Mouse (Mus musculus) 416B (cell line): ENCODE results near the gene Slc11a1.

ENCODE experiments used
- DNase-seq: peaks from one replicate; pipeline ENCODE4 v3.0.0; 2011; ENCODE audit warnings: low read depth

The Slc11a1 gene

DNA sequence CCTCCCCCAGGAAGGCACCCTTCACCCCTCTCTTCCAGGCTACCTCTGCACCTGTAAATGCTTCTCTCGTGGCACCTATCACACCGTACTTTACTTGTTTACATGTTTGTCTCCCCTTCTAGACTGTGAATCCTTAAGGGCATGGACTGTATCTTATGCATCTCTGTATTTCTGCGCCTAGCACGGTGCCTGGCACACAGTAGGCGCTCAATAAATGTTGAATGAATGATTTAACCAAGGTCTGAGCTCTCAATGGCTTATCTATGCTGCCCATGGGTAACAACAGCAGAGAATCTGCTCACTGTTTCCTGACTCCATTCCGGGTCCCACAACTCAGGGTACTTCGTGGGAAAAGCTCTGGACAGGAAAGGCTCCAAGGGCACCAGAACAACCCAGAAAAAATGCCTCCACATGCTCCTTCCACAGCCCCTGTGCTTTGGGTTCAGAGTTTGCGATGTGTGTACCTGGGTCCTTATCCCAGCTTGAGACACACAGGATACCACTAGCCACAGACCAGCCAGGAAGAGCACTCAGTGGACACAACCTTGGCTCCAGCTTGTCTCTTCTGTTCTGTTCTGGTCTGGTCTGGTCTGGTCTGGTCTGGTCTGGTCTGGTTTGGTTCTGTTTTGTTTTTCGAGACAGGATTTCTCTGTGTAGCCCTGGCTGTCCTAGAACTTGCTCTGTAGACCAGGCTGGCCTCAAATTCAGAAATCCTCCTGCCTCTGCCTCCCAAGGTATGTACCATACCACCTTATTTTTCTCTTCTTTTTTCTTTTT is 21.4 kb upstream of the Slc11a1 start:
- DNase-seq = no peak

DNA sequence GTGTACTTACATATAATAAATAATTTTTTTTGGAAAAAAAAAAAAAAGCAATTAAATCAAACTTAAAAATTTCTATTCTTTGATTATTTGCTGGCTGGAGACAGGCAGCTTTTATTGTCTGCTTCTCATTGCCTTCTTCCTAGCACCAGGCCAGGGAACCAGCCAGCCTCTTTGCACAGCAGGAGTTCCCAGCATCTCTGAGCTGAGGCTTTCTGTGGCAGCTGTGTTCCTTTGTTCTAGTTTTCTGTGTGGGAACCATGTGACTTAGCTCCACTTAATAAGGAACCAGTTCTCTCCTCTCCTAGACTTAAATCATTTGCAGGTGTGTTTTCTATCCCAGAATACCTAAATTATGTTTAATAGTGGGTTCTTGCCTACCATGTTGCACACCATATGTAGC is 17.5 kb upstream of the Slc11a1 start:
- DNase-seq = no peak

DNA sequence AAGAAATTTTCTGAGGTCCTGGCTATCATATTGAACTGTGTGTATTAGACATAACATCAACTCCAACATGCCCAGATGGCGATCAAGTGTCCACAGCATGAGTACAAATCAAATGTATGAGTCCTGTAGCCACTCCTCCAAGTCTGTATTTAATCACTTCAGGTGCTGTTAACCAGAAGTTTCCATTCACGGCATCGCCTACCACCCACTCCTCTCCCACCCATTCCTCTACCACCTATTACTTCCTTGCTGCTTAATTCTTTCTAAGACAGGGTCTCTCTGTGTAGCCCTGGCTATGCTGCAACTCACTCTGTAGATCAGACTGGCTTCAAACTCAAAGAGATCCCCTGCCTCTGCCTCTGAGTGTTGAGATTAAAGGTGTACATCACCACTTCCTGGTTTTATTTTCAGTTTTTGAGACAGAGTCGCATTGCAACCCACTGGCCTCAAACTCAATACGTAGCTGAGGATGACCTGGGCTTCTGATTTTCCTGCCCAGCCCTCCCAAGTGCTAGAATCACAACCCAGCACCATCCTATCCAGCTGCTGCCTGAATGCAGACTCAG is 15.0 kb upstream of the Slc11a1 start:
- no peak for DNase-seq

DNA sequence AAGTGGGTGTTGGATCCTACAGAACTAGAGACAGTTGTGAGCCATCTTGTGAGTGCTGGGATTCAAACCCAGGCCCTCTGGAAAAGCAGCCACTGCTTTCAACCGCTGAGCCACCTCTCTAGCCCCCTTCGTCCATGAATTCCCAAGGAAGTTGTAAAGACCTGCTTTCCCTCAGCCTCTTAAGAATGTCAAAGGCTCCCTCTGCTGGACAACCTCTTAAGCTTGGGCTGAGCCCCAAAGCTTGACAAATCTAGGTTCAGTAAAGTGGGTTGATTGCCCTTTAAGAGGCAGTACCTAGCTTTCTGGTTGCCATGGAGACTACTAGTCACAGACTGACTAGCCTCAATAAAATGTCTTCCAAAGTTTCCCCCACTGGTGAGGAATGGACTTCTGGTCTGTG is 13.2 kb upstream of the Slc11a1 start, which contains the start of gene Catip:
TSS of gene Catip (plus strand) at position 297 of the 400 bp plus-strand sequence.
- DNase-seq = peak; percentile 89

DNA sequence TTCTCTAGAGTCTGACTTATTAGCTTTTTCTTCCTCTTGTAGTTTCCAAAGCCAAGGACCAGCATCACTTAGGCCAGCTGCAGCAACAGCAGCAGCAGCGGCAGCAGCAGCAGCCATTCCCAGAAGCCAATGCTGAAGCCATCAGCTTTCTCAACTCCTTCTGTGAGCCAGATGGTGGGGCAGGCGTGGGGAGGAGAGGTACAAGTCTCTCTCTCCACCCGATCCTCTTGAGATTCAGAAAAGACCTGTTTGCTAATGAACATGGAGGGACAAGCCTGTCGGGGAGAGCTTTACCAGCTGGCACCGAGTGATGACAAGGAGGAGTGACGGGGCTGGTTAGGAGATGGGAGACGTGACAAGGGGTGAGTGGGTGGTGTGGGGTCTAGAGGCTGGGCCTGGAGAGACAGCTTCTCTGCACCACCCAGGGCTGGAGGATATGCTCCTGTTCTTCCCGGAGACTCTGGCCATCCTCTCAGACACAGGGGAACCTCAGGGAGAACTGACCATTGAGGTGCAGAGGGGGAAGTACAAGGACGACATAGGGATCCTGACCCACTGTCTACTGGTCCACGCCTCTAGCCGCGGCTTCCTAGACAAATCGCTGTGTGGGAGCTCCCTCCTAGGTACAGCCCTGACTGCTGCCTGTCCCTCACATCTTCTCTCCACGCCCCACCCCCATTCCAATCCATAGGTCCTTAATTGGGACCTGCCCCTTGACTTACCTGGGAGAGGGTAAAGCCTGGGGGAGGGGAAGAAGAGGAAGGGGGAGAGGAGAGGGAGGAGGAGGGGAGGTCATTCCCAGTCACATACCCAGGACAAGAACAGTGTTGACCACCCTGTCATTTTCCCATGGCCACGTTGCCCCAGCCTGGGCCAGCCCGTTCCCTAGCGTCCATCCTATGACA is 12.4 kb upstream of the Slc11a1 start:
- DNase-seq = no peak

DNA sequence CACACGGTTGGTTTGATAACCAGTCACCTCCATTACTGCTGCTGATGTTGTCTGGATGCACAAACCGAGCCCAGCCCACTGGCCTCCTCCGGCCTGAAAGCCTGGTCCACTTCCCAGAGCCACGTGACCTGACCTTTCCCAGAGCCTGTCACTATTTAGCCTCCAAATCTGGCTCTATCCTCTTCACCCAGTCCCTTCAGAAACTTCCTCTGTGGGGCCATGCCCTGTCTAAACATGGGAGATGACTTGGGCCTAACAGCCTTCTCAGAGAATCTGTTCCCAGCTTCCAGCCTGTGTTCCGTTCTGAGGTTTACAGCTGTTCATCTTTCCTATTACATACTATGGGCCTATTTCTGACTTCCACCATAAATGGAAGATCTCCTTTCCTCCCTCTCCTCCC is 11.6 kb upstream of the Slc11a1 start:
- DNase-seq = no peak

DNA sequence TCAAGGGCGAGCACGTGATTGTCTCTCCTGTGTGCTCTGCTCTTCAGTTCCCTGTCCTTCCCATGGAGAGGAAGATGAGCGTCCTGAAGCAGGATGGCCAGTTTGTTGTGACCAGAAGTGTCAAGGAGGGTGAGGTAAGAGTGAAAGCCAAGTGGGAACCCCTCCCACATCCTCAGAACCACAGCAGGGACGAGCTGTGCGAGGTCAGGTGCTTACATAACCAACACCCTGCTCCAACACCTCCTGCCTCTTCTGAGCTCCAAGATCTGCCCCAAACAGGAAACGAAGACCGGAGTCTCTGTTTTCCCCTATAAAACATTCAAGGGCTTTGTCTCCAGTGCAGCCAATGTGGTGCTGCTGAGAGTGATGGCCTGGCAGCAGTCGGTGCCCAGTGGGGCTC is 10.7 kb upstream of the Slc11a1 start:
- peak; percentile 39 for DNase-seq

DNA sequence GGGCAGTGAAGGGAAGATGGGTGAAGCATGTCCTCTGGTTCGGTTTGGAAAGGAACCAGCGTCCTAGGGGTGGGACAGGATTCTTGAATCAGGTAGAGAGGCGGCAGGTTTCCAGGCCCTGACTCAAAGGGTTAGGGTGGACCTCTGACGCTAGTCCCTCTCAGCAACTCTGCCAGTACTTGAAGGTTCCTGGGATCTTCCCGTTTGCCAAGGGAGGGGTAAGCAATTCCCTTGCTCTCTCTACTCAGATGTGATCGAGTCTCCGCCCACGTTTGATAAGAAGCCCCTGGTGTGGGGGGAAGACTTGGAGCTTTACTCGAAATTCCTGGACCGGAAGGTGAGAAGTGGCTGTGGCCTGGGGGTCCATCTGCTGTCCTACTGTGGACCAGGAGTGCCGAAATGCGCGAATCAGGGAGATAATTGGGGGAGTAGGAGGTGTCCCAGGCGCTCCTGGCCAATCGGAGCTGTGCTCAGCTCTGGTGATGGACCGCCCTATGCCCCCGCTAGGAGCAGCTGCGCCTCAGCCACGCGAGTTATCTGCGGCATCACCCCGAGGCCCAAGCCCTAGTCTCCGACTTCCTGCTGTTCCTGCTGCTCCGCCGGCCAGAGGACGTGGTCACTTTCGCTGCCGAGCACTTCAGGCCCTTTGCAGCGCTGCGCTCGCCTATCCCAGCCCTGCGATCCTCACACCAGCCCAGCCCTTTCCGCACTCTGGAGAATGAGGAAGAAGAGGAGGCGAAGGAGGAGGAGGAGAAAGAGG is 6.9 kb upstream of the Slc11a1 start:
- DNase-seq = no peak

DNA sequence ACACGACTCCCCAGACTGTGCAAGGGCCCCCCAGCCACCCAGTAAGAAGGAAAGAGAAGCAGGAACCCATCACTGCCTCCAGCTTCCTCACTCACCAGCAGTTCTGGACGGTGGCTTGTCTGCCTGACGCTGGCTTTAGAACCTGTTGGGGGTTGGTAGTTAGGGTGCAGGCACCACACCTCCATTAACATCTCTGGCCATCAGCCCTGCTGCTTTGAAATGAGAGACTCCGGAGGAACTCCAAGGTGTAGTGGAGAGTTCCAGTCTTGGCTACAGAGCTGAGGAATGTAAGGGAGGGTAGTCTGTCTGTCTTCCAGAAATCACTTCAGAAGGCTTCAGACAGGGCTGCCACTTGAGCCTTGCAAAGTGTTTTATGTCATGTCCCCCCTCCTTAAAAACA is 5.0 kb upstream of the Slc11a1 start:
- no peak for DNase-seq

DNA sequence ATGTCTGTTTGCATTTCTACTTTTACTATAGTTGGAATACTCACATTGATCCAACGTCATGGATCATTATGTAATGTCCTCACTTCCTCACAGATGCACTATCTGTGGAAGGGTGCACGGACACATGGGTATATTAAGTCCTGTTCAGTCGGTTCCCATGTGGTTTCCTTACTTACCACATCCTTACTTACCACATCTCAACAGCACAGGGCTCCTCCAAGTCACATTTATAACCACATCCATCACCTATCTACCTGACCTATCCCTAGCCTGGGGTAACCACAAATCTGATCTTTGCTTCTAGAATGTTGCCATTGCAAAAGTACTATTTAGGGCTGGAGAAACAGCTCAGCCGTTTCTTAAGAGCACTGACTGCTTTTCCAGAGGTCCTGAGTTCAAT is 1.6 kb upstream of the Slc11a1 start:
- peak; percentile 93 for DNase-seq

DNA sequence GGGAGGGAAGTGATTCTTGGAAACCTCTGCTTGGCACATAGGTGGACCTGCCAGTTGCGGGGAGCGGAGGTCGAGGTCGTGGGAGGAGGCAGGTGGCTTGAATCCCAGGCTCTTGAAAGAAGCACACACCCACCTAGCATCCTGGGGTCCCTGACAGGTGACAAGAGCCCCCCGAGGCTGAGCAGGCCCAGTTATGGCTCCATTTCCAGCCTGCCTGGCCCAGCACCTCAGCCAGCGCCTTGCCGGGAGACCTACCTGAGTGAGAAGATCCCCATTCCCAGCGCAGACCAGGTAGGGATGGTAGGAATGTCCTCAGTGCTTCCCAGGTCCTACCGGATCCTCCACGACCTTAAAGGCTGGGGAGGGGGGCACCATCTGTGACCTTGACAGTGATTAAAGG is 566 bp downstream of the Slc11a1 start:
- DNase-seq = no peak

DNA sequence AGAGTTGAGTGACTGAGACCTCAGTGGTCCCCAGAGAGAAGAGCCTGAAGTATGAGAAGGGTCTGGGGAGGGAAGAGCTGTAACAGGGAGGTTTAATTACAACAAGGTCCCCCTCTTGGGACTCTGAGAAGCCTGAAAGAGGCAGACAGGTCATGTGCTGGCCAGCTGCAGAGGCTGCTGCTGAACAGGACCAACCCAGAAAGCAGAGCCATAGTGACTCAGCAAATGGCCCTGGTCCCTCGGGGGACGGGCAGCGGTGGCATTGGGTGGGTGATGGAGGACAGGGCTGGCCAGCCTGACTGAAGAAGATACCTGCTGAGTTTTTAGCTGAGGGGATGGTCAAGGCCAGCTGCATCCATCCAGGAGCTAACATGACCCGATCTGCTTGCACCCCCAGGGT is 1.4 kb downstream of the Slc11a1 start:
- no peak for DNase-seq

DNA sequence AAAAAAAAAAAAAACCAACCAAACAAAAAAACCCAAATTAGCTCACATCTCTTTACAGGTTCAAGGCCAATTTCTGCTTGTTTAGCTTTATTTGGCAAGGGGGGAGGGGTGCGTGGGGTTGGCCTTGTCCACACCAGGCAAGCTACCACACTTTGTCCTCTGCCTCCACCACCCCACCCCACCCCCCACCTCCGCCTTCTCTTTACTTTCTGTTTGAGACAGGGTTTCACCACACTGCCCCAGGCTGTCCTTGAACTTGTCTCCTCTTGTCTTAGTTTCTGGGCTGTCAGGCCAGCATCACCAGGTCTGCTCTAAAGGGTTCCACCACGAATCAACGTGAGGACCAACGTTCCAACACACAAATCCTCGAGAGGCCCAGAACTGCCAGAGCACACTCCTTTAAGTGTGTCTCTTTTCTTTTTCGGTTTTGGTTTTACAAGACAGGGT is 4.1 kb downstream of the Slc11a1 start:
- peak; percentile 62 for DNase-seq

DNA sequence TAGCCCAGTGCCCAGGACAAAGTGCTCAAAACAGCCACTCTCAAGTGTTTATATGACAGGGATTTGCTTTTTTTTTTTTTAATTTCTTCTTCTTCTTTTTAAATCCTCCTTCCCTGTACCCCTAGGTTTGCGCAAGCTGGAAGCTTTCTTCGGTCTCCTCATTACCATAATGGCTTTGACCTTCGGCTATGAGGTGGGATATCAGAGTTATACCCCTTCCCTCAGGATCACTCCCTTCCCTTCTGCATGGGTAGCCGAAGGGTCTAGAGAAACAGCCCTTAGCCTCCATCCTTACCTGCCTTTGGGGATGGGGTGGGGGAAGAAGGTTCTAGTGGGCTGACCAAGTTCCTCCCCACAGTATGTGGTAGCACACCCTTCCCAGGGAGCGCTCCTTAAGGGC is 5.5 kb downstream of the Slc11a1 start:
- DNase-seq = no peak

DNA sequence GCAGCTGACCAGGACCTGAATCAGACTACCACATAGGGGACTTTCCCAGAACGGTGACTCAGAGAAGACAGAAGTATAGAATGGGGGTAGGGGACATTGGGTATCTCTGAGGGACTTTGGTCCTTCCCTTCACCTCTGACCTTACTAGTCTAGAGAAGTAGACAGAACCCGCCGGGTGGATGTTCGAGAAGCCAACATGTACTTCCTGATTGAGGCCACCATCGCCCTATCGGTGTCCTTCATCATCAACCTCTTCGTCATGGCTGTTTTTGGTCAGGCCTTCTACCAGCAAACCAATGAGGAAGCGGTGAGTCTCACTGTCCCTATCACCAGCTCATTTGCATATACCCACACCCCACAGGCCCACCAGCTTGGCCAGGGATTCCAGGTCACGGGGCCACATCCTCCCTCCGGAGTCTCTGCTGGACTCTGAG is 6.6 kb downstream of the Slc11a1 start:
- DNase-seq = peak; percentile 78

DNA sequence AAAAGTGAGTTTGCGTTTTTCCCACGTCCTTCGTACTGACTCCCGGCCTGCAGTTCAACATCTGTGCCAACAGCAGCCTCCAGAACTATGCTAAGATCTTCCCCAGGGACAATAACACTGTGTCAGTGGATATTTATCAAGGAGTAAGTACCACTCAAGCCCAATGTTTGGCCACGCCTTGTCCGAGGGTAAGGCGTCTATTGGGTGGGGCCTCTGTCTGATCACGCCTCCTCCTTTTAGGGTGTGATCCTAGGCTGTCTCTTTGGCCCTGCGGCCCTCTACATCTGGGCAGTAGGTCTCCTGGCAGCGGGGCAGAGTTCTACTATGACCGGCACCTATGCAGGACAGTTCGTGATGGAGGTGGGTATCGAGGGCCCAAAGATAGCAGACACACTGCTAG is 8.4 kb downstream of the Slc11a1 start:
- no peak for DNase-seq

DNA sequence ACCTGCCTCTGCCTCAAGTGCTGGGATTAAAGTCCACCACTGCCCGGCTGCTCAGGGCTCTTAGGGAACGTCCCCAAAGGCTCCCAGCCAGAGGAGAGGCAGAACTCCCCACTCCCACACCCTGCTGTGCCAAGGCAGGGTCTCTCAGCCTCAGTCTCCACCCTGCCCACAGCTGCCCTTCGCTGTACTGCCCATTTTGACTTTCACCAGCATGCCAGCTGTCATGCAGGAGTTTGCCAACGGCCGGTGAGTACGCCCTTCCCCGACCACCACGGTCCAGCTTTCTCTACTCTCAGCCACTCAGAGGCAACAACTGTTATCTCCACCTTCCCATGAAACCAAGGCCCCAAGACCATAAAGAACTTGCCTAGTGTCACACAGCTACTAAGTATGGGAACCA is 9.5 kb downstream of the Slc11a1 start:
- DNase-seq = no peak

DNA sequence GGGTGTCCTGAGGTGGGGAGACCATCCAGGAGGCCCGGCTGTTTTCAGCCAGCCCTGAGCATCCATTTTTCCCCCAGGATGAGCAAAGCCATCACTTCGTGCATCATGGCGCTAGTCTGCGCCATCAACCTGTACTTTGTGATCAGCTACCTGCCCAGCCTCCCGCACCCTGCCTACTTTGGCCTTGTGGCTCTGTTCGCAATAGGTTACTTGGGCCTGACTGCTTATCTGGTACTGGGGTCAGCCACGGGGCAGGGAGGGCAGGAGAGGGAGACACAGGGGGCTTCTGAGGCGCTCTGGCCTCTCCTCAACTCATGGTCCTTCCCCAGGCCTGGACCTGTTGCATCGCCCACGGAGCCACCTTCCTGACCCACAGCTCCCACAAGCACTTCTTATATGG is 10.1 kb downstream of the Slc11a1 start:
- no peak for DNase-seq

DNA sequence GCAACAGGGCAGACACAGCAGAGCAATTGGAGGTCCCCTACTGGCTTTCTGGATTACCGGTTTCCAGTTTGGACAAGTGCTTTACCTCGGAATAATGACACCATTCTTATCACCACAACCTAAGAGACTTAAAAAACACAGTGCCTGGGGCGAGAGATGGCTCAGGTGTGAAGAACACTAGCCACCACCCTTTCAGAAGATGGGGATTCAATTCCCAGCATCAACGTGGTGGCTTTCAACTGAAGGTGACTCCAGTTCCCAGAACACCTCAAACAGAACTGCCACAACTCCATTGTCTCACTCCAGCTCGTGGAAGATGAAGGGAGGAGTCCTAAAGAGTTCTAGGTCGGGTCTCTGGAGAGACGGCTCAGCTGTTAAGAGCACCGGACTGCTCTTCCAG is 10.5 kb downstream of the Slc11a1 start:
- no peak for DNase-seq

DNA sequence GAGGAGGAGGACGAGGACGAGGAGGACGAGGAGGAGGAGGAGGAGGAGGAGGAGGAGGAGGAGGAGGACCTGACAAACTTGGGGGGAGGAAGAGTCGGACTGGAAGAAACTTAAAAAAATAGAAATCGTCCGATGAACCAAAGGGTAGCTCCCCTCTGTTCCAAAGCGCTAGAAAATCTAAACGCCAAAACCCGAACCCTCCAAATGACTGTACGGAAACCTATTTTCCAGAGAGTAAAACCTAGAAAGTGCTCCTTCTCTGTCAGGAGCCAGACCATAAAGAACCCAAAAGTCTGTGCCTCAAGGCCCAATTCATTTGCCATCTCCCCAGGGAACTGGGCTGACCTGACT is 11.3 kb downstream of the Slc11a1 start:
- no peak for DNase-seq

DNA sequence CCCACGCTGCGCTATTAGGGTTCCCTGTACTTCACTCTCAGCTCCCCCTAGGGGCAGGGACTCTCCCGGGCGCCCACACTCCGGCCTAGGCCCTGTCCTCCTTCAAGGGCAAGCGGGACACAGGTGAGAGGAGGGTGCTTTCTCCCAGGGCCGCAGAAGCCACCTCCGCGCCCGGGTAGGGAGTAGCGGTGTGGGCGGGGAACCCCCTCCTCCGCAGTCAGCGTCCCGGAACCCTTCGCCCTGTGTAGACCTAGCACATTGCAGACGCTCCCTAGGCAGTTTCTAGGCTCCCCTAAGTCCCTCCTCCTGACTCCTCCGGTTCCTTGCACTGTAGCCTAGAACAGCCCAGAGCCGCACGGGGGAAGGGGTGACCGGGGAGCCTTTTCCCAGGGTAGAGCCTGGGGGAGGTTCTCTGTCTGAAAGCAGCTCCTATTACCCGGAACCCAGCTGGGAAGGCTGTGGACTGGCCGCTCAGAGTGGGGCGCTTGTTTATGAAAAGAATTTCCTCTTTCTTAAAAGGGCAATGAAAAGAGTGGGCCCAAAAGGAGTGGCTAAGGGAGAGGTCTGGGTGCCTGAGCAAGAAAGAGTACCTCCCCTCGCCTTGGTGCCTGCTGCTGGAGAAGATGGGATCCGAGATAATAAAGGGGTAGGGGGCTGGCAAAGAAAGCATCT is 11.9 kb downstream of the Slc11a1 start:
- DNase-seq = peak; percentile 97
